Mouse (Mus musculus): Measurements from ENCODE around the gene Eya2. TPM values are rescaled to one million over a fixed set of nuclear protein-coding genes. Genes with fewer than 3 reads are reported as not detected.

The Eya2 gene
- total and polyA plus RNA-seq, 2 experiments, result 0.28 to 0.78 TPM

- no peaks in the 10 kb centered on the region for H3K27me3 ChIP-seq (ENCODE audit: control insufficient read depth, insufficient read depth, low read length)
- peaks cover 6% of the 10 kb centered on the region for H3K4me1 ChIP-seq (ENCODE audit: control insufficient read depth, insufficient read depth, low read length)
- no peaks in the 10 kb centered on the region for H3K79me2 ChIP-seq (ENCODE audit: control insufficient read depth, insufficient read depth, low read length)
- no peak overlapping the region for H3K9ac ChIP-seq (ENCODE audit: low read depth, low read length)
- peaks cover 3% of the 10 kb centered on the region; the same call in 1 of the 2 replicates for H3K36me3 ChIP-seq (ENCODE audit: control insufficient read depth, insufficient read depth, low read length)
- no peak overlapping the region for H3K27ac ChIP-seq (replicated peaks; ENCODE audit: insufficient read depth, low read depth, low read length)
- TF ChIP-seq POLR2A (IDR thresholded peaks at IDR 0.05; ENCODE audit: extremely low read depth, insufficient read depth, low read length) (no peak), CTCF (IDR thresholded peaks at IDR 0.05; ENCODE audit: low read depth, low read length) (no peak)
- WGBS, result 78% methylated on average over 15 of the region's 15 CpGs
- DNase-seq (ENCODE audit: extremely low read depth, low read depth, low spot score), result no peak
- H3K4me3 ChIP-seq (ENCODE audit: insufficient read depth, low read depth, low read length), result no peak overlapping the region
Measured at GRCm38 (mm10) chr2:165820504-165821095, 225.8 kb downstream of the Eya2 start.

Other genes with a start within 250 kb of the Eya2 start
- gene Zfp663, start 226.3 kb upstream of the Eya2 start, total RNA-seq (2014; rRNA removed), result not detected in 2 replicates
- not detected in 2 replicates for gene Zfp663, start 226.3 kb upstream of the Eya2 start, polyA plus RNA-seq (2012; rRNA removed)
- 0.65 and 0.74 TPM in 2 replicates for gene Zfp334, start 206.8 kb upstream of the Eya2 start, total RNA-seq (2014; rRNA removed)
- gene Zfp334, start 206.8 kb upstream of the Eya2 start, polyA plus RNA-seq (2012; rRNA removed), result 0.46 and 0.50 TPM in 2 replicates
- gene Ocstamp, start 194.6 kb upstream of the Eya2 start, total RNA-seq (2014; rRNA removed), result 0.07 and 0.28 TPM in 2 replicates
- gene Ocstamp, start 194.6 kb upstream of the Eya2 start, polyA plus RNA-seq (2012; rRNA removed), result 0.81 and 0.83 TPM in 2 replicates
- gene Slc13a3, start 121.8 kb upstream of the Eya2 start, total RNA-seq (2014; rRNA removed), result 8.2 and 8.3 TPM in 2 replicates
- 16.1 and 28.1 TPM in 2 replicates for gene Slc13a3, start 121.8 kb upstream of the Eya2 start, polyA plus RNA-seq (2012; rRNA removed)
- gene Trp53rka, start 101.7 kb upstream of the Eya2 start, total RNA-seq (2014; rRNA removed), result 4.1 and 5.6 TPM in 2 replicates
- gene Trp53rka, start 101.7 kb upstream of the Eya2 start, polyA plus RNA-seq (2012; rRNA removed), result 9.3 and 11.3 TPM in 2 replicates
- 0.09 and 0.13 TPM in 2 replicates for gene Slc2a10, start 91.2 kb upstream of the Eya2 start, total RNA-seq (2014; rRNA removed)
- gene Slc2a10, start 91.2 kb upstream of the Eya2 start, polyA plus RNA-seq (2012; rRNA removed), result 0.11 and 0.22 TPM in 2 replicates

All from liver, adult 2 months (tissue).